Comparison of ENCODE assay signal across 8 mouse cellular contexts in the genomic region with DNA sequence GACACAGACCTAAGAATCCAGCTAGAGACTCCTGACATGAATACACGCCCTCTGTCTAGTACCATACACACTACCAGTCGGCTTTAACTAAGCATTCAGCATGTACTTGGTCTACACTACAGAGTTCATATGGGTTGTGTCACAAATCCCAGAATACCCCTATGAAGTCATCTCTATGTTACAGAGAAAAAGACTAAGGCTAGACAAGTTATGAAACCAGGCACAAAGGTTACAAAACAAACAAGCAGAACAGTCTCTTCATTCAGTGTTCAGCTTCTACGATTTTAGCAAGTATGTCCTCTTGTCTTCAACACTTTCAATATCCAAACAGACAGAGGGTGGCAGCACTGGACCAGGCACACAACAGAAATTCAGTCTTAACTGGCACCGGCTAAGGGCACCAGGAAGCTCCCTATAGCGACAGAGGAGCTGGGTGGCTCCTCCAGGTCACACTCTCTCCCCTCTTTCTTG. TPM values are rescaled to one million over a fixed set of nuclear protein-coding genes. Genes with fewer than 3 reads are reported as not detected.
DNase-seq lines count a peak whose midpoint lies in the region; ATAC-seq lines count a peak whose summit lies in the region.

No protein-coding gene starts in this region.

- intact Hi-C loops in left cerebral cortex, postnatal 10 days (cut with DNase I) = no loop called here

- H3K9me3 ChIP-seq in hindbrain, embryonic 14.5 days (ENCODE audit: control insufficient read depth, low read length) = no peaks in the 10 kb centered on the region
- no peaks in the 10 kb centered on the region for H3K9me3 ChIP-seq in hindbrain, embryonic 12.5 days (replicated peaks)
- H3K9me3 ChIP-seq in intestine, embryonic 14.5 days (ENCODE audit: control insufficient read depth, low read length) = no peaks in the 10 kb centered on the region

- DNase-seq in hindbrain, embryonic 14.5 days (ENCODE audit: low spot score) = peak; percentile 44
- DNase-seq in frontal cortex, postnatal 36 days (ENCODE audit: low spot score in 2 of 2) = peak; percentile 55 to 83
- DNase-seq in intestine, embryonic 14.5 days (ENCODE audit: low spot score) = peak; percentile 53
- DNase-seq in left cerebral cortex, postnatal 10 days (ENCODE audit: extremely low spot score in 1 of 2, low spot score in 2 of 2) = peak; percentile 57 to 72
- DNase-seq in naive thymus-derived CD4-positive, alpha-beta T cell, adult 2 months (ENCODE audit: low read depth) = peak; percentile 70
- peak; percentile 40 for DNase-seq in testis, postnatal 14 days (ENCODE audit: low spot score)

- no peaks in the 10 kb centered on the region for H3K4me1 ChIP-seq in hindbrain, embryonic 14.5 days (replicated peaks; ENCODE audit: control insufficient read depth, insufficient read depth, low read length)
- H3K4me1 ChIP-seq in hindbrain, embryonic 12.5 days = no peaks in the 10 kb centered on the region
- 0 out of 2 replicates have a peak, but pooled peaks cover 3% of the 10 kb centered on the region for H3K4me1 ChIP-seq in intestine, embryonic 14.5 days (replicated peaks; ENCODE audit: control insufficient read depth, insufficient read depth, low read length)

- no peak overlapping the region for H3K4me2 ChIP-seq in hindbrain, embryonic 14.5 days (replicated peaks)
- H3K4me2 ChIP-seq in hindbrain, embryonic 12.5 days (replicated peaks) = no peak overlapping the region
- no peak overlapping the region for H3K4me2 ChIP-seq in intestine, embryonic 14.5 days (ENCODE audit: low read length)

- no peaks in the 10 kb centered on the region for H3K27me3 ChIP-seq in hindbrain, embryonic 14.5 days (ENCODE audit: control insufficient read depth, insufficient read depth, low read length)
- H3K27me3 ChIP-seq in hindbrain, embryonic 12.5 days = no peaks in the 10 kb centered on the region
- no peaks in the 10 kb centered on the region for H3K27me3 ChIP-seq in intestine, embryonic 14.5 days (replicated peaks; ENCODE audit: control insufficient read depth, insufficient read depth, low read length)

- no peak overlapping the region for H3K4me3 ChIP-seq in hindbrain, embryonic 14.5 days (replicated peaks; ENCODE audit: low read length)
- H3K4me3 ChIP-seq in hindbrain, embryonic 12.5 days = no peak overlapping the region
- H3K4me3 ChIP-seq in intestine, embryonic 14.5 days (ENCODE audit: low read depth, low read length) = no peak overlapping the region

- ATAC-seq in hindbrain, embryonic 14.5 days (ENCODE audit: low FRiP score) = no peak
- ATAC-seq in hindbrain, embryonic 12.5 days (ENCODE audit: low FRiP score) = no peak
- peak; percentile 82; the same call in 1 of the 2 replicates for ATAC-seq in cerebellum, adult (ENCODE audit: insufficient number of reproducible peaks, low FRiP score, low TSS enrichment)
- no peak for ATAC-seq in intestine, embryonic 14.5 days (replicated peaks; ENCODE audit: low FRiP score, low TSS enrichment, low read depth)

- H3K27ac ChIP-seq in hindbrain, embryonic 14.5 days = no peak overlapping the region; the same call in 1 of the 2 replicates
- no peak overlapping the region for H3K27ac ChIP-seq in hindbrain, embryonic 12.5 days
- H3K27ac ChIP-seq in intestine, embryonic 14.5 days (ENCODE audit: low read depth) = no peak overlapping the region

- H3K36me3 ChIP-seq in hindbrain, embryonic 14.5 days (replicated peaks; ENCODE audit: control insufficient read depth, insufficient read depth) = peaks cover 24% of the 10 kb centered on the region
- peaks cover 18% of the 10 kb centered on the region for H3K36me3 ChIP-seq in hindbrain, embryonic 12.5 days
- peaks cover 26% of the 10 kb centered on the region for H3K36me3 ChIP-seq in intestine, embryonic 14.5 days (ENCODE audit: control insufficient read depth, insufficient read depth, low read length)

- WGBS in hindbrain, embryonic 14.5 days = 64% methylated on average over 5 of the region's 5 CpGs
- 67% methylated on average over 5 of the region's 5 CpGs for WGBS in hindbrain, embryonic 12.5 days
- 64% methylated on average over 5 of the region's 5 CpGs for WGBS in intestine, embryonic 14.5 days

- no peak overlapping the region for H3K9ac ChIP-seq in hindbrain, embryonic 14.5 days
- no peak overlapping the region for H3K9ac ChIP-seq in hindbrain, embryonic 12.5 days
- no peak overlapping the region for H3K9ac ChIP-seq in intestine, embryonic 14.5 days (ENCODE audit: low read length)

RNA-seq across cellular contexts. Expression of gene Gm6096, which starts 15.1 kb away (rescaled TPM):
- polyA plus RNA-seq in hindbrain, embryonic 14.5 days (2014; fragmentation: Nextera tagmentation; extraction: Ambion mirVana) = 0.77 and 1.0 TPM in 2 replicates
- polyA plus RNA-seq in hindbrain, embryonic 12.5 days (2016; fragmentation: Nextera tagmentation; extraction: Ambion mirVana) = not detected in 2 replicates
- 0.69 TPM in 1 of 2 replicates, not detected in the other for polyA plus RNA-seq in intestine, embryonic 14.5 days (2014; fragmentation: Nextera tagmentation; extraction: Ambion mirVana)
- total RNA-seq in left cerebral cortex, postnatal 10 days (2021) = not detected

RNA-seq across cellular contexts. Expression of gene Gpi1, which starts 35.8 kb away (rescaled TPM):
- polyA plus RNA-seq in hindbrain, embryonic 14.5 days (2014; fragmentation: Nextera tagmentation; extraction: Ambion mirVana) = 265 and 302 TPM in 2 replicates
- polyA plus RNA-seq in hindbrain, embryonic 12.5 days (2016; fragmentation: Nextera tagmentation; extraction: Ambion mirVana) = 239 and 241 TPM in 2 replicates
- polyA plus RNA-seq in intestine, embryonic 14.5 days (2014; fragmentation: Nextera tagmentation; extraction: Ambion mirVana) = 429 and 451 TPM in 2 replicates
- total RNA-seq in left cerebral cortex, postnatal 10 days (2021) = 100 to 1,000 TPM; 577 to 619 TPM

RNA-seq across cellular contexts. Expression of gene 4931406P16Rik, which starts 47.4 kb away (rescaled TPM):
- 39.5 and 45.0 TPM in 2 replicates for polyA plus RNA-seq in hindbrain, embryonic 14.5 days (2014; fragmentation: Nextera tagmentation; extraction: Ambion mirVana)
- 34.3 and 35.8 TPM in 2 replicates for polyA plus RNA-seq in hindbrain, embryonic 12.5 days (2016; fragmentation: Nextera tagmentation; extraction: Ambion mirVana)
- 37.8 and 47.5 TPM in 2 replicates for polyA plus RNA-seq in intestine, embryonic 14.5 days (2014; fragmentation: Nextera tagmentation; extraction: Ambion mirVana)
- total RNA-seq in left cerebral cortex, postnatal 10 days (2021) = 10 to 100 TPM; 46.2 to 54.4 TPM
